Mouse (Mus musculus): ENCODE results near the gene Lamtor4. TPM values are rescaled to one million over a fixed set of nuclear protein-coding genes. Genes with fewer than 3 reads are reported as not detected.
"Not testable (repeated sequence)": the region's sequence is repeated elsewhere in the genome, so short reads cannot be mapped to it uniquely, and the experiment has no call there.

The Lamtor4 gene
- polyA plus RNA-seq (2015; fragmentation: Nextera tagmentation; extraction: Ambion mirVana), result 108 and 111 TPM in 2 replicates

GRCm38 (mm10) chr5:138255353-138256093 lies at the start of gene Lamtor4:
Gene Lamtor4 (plus strand): TSS chr5:138255482.
- Histone ChIP-seq H3K9me3 (no peaks in the 10 kb centered on the region), H3K27ac (replicated peaks) (peak within 1 kb of the TSS; percentile 92), H3K9ac (peak within 1 kb of the TSS; percentile 67), H3K36me3 (peaks cover 21% of the 10 kb centered on the region), H3K4me1 (replicated peaks) (peaks cover 20% of the 10 kb centered on the region), H3K27me3 (no peaks in the 10 kb centered on the region), H3K4me3 (peak within 1 kb of the TSS; percentile 72), H3K4me2 (peak within 1 kb of the TSS; percentile 81)
- peak; percentile 100 for ATAC-seq (ENCODE audit: low FRiP score, low read depth)
- under 1% methylated on average over 37 of the region's 38 CpGs for WGBS

GRCm38 (mm10) chr5:138207253-138207652 lies 48.0 kb upstream of the Lamtor4 start:
- no peak overlapping the region for H3K27ac ChIP-seq (replicated peaks)
- no peak overlapping the region for H3K9ac ChIP-seq
- ATAC-seq (ENCODE audit: low FRiP score, low read depth), result no peak
- no peaks in the 10 kb centered on the region for H3K36me3 ChIP-seq
- H3K4me2 ChIP-seq, result no peak overlapping the region
- H3K27me3 ChIP-seq, result no peaks in the 10 kb centered on the region
- no peak overlapping the region for H3K4me3 ChIP-seq
- WGBS, result 73% methylated on average over 1 of the region's 1 CpGs
- no peaks in the 10 kb centered on the region for H3K9me3 ChIP-seq
- H3K4me1 ChIP-seq (replicated peaks), result no peaks in the 10 kb centered on the region

- WGBS, result 87% methylated on average over 4 of the region's 4 CpGs
- ATAC-seq (ENCODE audit: low FRiP score, low read depth), result no peak
- H3K27me3 ChIP-seq, result no peaks in the 10 kb centered on the region
- no peaks in the 10 kb centered on the region for H3K36me3 ChIP-seq
- H3K4me1 ChIP-seq (replicated peaks), result no peaks in the 10 kb centered on the region
- no peak overlapping the region for H3K4me2 ChIP-seq
- H3K27ac ChIP-seq (replicated peaks), result no peak overlapping the region
- H3K9ac ChIP-seq, result no peak overlapping the region
- no peak overlapping the region for H3K4me3 ChIP-seq
- H3K9me3 ChIP-seq, result no peaks in the 10 kb centered on the region
Measured at GRCm38 (mm10) chr5:138207873-138208272, 47.4 kb upstream of the Lamtor4 start.

GRCm38 (mm10) chr5:138216632-138217031 lies 38.6 kb upstream of the Lamtor4 start:
- not testable (repeated sequence) for H3K27me3 ChIP-seq; H3K9me3 ChIP-seq; H3K4me1 ChIP-seq (replicated peaks); H3K27ac ChIP-seq (replicated peaks); H3K4me2 ChIP-seq; H3K4me3 ChIP-seq; H3K9ac ChIP-seq; H3K36me3 ChIP-seq; ATAC-seq (ENCODE audit: low FRiP score, low read depth)
- WGBS, result 93% methylated on average over 13 of the region's 13 CpGs

DNA sequence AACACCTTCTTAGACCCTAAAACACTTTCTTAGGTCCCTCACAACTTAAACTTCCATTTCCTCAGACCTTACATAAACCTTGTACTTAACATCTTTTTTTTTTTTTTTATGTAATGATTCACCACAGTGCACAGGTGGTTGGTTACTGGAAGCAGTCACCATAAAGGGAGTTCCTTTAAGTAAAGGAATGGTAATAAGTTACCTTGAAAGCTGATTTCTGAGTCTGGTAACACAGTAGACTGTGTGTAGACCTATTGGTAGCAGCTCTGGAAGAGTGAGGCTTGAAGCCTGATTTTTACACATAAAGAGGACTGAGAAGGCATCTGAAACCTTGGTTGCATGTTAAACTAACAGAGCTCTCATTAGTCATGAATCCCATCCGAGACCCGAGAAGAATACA lies 35.4 kb upstream of the Lamtor4 start:
- Histone ChIP-seq H3K9ac (no peak overlapping the region), H3K27ac (replicated peaks) (no peak overlapping the region), H3K9me3 (no peaks in the 10 kb centered on the region), H3K4me2 (no peak overlapping the region), H3K4me1 (replicated peaks) (no peaks in the 10 kb centered on the region), H3K36me3 (no peaks in the 10 kb centered on the region), H3K4me3 (no peak overlapping the region), H3K27me3 (no peaks in the 10 kb centered on the region)
- WGBS, result 74% methylated on average over 2 of the region's 2 CpGs
- ATAC-seq (ENCODE audit: low FRiP score, low read depth), result no peak

DNA sequence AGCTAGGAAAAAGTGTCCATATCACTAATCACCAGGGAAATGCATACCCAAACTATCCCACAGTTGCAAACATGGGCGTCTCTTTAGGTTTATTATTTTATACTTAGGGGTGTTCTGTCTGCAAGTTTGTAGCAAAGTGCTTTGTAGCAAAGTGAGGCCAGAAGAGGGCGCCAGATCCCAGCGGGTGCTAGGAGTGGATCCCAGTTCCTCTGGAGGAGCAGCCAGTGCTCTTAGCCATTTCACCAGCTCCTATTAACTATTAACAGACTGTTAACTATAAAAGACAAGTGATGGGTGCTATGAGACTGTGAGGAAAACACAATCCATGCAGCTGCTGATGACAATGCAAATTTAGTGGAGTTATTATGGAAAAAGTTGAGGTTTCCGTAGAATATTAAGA lies 33.2 kb upstream of the Lamtor4 start:
- H3K9me3 ChIP-seq, result no peaks in the 10 kb centered on the region
- no peak overlapping the region for H3K4me3 ChIP-seq
- H3K9ac ChIP-seq, result no peak overlapping the region
- H3K4me1 ChIP-seq (replicated peaks), result no peaks in the 10 kb centered on the region
- no peak for ATAC-seq (ENCODE audit: low FRiP score, low read depth)
- H3K27ac ChIP-seq (replicated peaks), result no peak overlapping the region
- H3K4me2 ChIP-seq, result no peak overlapping the region
- WGBS, result 24% methylated on average over 4 of the region's 4 CpGs
- no peaks in the 10 kb centered on the region for H3K27me3 ChIP-seq
- no peaks in the 10 kb centered on the region for H3K36me3 ChIP-seq

- Histone ChIP-seq H3K36me3 (no peaks in the 10 kb centered on the region), H3K4me1 (replicated peaks) (no peaks in the 10 kb centered on the region), H3K9me3 (no peaks in the 10 kb centered on the region), H3K27me3 (no peaks in the 10 kb centered on the region), H3K9ac (no peak overlapping the region), H3K4me2 (no peak overlapping the region), H3K27ac (replicated peaks) (no peak overlapping the region), H3K4me3 (no peak overlapping the region)
- ATAC-seq (ENCODE audit: low FRiP score, low read depth), result no peak
- WGBS, result 71% methylated on average over 3 of the region's 3 CpGs
Measured at GRCm38 (mm10) chr5:138223287-138223686, 32.0 kb upstream of the Lamtor4 start.

DNA sequence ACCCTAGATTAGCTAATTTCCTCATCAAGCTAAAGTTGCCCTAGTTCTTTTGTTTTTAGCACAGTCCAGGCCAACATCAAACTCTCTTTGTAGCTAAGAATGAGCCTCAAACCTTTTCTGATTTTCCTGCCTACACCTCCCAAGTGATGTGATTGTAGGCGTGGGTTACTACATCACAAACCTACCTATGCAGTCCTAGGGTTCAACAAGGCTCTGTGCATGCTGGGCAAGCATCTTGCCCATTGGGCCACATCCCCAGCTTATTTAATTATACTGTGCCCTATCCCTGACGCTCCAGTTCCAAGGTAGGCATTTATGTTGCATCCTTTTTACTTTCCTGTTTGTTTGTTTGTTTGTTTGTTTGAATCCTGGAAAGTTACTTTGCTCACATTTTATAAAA lies 29.6 kb upstream of the Lamtor4 start, which contains the start of gene Nxpe5:
Gene Nxpe5 (plus strand): TSS at position 199 of the 400 bp plus-strand sequence.
- 65% methylated on average over 2 of the region's 2 CpGs for whole genome bisulfite sequencing
- no peak within 1 kb of the TSS for H3K4me2 ChIP-seq
- ATAC-seq (ENCODE audit: low FRiP score, low read depth), result no peak
- H3K27me3 ChIP-seq, result no peaks in the 10 kb centered on the region
- no peak within 1 kb of the TSS for H3K4me3 ChIP-seq
- H3K9ac ChIP-seq, result no peak within 1 kb of the TSS
- H3K27ac ChIP-seq (replicated peaks), result no peak within 1 kb of the TSS
- no peaks in the 10 kb centered on the region for H3K4me1 ChIP-seq (replicated peaks)
- H3K9me3 ChIP-seq, result no peaks in the 10 kb centered on the region
- H3K36me3 ChIP-seq, result no peaks in the 10 kb centered on the region

GRCm38 (mm10) chr5:138226491-138226890 lies 28.8 kb upstream of the Lamtor4 start:
- no peaks in the 10 kb centered on the region for H3K27me3 ChIP-seq
- no peak overlapping the region for H3K27ac ChIP-seq (replicated peaks)
- no peaks in the 10 kb centered on the region for H3K9me3 ChIP-seq
- no peak overlapping the region for H3K4me3 ChIP-seq
- H3K9ac ChIP-seq, result no peak overlapping the region
- no peak overlapping the region for H3K4me2 ChIP-seq
- H3K4me1 ChIP-seq (replicated peaks), result no peaks in the 10 kb centered on the region
- no peak for ATAC-seq (ENCODE audit: low FRiP score, low read depth)
- no peaks in the 10 kb centered on the region for H3K36me3 ChIP-seq
- 84% methylated on average over 4 of the region's 4 CpGs for WGBS

GRCm38 (mm10) chr5:138227367-138227766 lies 27.9 kb upstream of the Lamtor4 start:
- Histone ChIP-seq H3K36me3 (no peaks in the 10 kb centered on the region), H3K4me1 (replicated peaks) (no peaks in the 10 kb centered on the region), H3K9ac (no peak overlapping the region), H3K27ac (replicated peaks) (no peak overlapping the region), H3K27me3 (no peaks in the 10 kb centered on the region), H3K4me2 (no peak overlapping the region), H3K4me3 (no peak overlapping the region), H3K9me3 (no peaks in the 10 kb centered on the region)
- WGBS, result 77% methylated on average over 2 of the region's 2 CpGs
- ATAC-seq (ENCODE audit: low FRiP score, low read depth), result no peak

DNA sequence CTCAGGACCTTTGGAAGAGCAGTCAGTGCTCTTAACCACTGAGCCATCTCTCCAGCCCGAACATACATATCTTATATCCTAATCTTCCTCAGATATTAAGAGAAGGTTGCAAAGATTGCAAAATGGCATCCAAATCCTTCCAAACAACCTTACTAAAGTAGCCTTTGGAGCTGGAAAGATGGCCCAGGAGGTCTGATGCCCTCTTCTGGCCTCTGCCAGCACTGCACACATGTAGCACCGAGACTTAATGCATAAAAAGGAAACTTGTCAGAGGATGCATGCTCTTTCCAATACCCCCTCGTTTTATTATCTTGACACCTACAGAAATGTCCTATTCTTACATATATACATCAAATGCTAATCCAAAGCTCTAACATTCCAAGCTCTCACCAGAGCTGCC lies 27.3 kb upstream of the Lamtor4 start:
- Histone ChIP-seq H3K36me3 (no peaks in the 10 kb centered on the region), H3K4me1 (replicated peaks) (no peaks in the 10 kb centered on the region), H3K27ac (replicated peaks) (no peak overlapping the region), H3K4me2 (no peak overlapping the region), H3K27me3 (no peaks in the 10 kb centered on the region), H3K4me3 (no peak overlapping the region), H3K9me3 (no peaks in the 10 kb centered on the region), H3K9ac (no peak overlapping the region)
- ATAC-seq (ENCODE audit: low FRiP score, low read depth), result no peak
- WGBS, result 64% methylated on average over 3 of the region's 3 CpGs

GRCm38 (mm10) chr5:138229511-138229910 lies 25.8 kb upstream of the Lamtor4 start:
- no peak for ATAC-seq (ENCODE audit: low FRiP score, low read depth)
- Histone ChIP-seq H3K4me3 (no peak overlapping the region), H3K27me3 (no peaks in the 10 kb centered on the region), H3K4me1 (replicated peaks) (no peaks in the 10 kb centered on the region), H3K9me3 (no peaks in the 10 kb centered on the region), H3K27ac (replicated peaks) (no peak overlapping the region), H3K9ac (no peak overlapping the region), H3K36me3 (no peaks in the 10 kb centered on the region), H3K4me2 (no peak overlapping the region)
- 93% methylated on average over 3 of the region's 3 CpGs for WGBS

- H3K27me3 ChIP-seq, result no peaks in the 10 kb centered on the region
- WGBS, result 88% methylated on average over 2 of the region's 2 CpGs
- H3K9me3 ChIP-seq, result no peaks in the 10 kb centered on the region
- no peak overlapping the region for H3K4me2 ChIP-seq
- H3K9ac ChIP-seq, result no peak overlapping the region
- no peak overlapping the region for H3K4me3 ChIP-seq
- H3K4me1 ChIP-seq (replicated peaks), result no peaks in the 10 kb centered on the region
- no peaks in the 10 kb centered on the region for H3K36me3 ChIP-seq
- no peak for ATAC-seq (ENCODE audit: low FRiP score, low read depth)
- no peak overlapping the region for H3K27ac ChIP-seq (replicated peaks)
Measured at GRCm38 (mm10) chr5:138233778-138234177, 21.5 kb upstream of the Lamtor4 start.

Measured in hindbrain, embryonic 15.5 days (tissue).